Mouse (Mus musculus) erythroblast, embryonic 14.5 days (primary cell): ENCODE results near the gene Kmo. TPM values are rescaled to one million over a fixed set of nuclear protein-coding genes. Genes with fewer than 3 reads are reported as not detected.

ENCODE experiments used
- H3K27me3 ChIP-seq: 2 replicates; pipeline ENCODE4 v1.6.1; 2012; ENCODE audit warnings: inconsistent platforms; ENCODE audit not compliant: control insufficient read depth
- H3K36me3 ChIP-seq: 2 replicates; pipeline ENCODE4 v1.6.1; 2012; ENCODE audit warnings: mild to moderate bottlenecking, inconsistent platforms; ENCODE audit not compliant: control insufficient read depth
- H3K4me1 ChIP-seq: 2 replicates; pipeline ENCODE4 v1.6.1; 2012; ENCODE audit warnings: inconsistent platforms; ENCODE audit not compliant: control insufficient read depth
- H3K4me3 ChIP-seq: replicated peaks from 2 replicates; pipeline ENCODE3; 2012; ENCODE audit warnings: moderate library complexity, mild to moderate bottlenecking, inconsistent platforms
- H3K9me3 ChIP-seq: 2 replicates; pipeline ENCODE4 v1.6.1; 2012; ENCODE audit warnings: low read length, inconsistent platforms, mixed read lengths; ENCODE audit not compliant: control insufficient read depth
- GATA1 ChIP-seq: IDR thresholded peaks from 2 replicates; pipeline ENCODE4 v1.6.1; 2012; ENCODE audit warnings: low read length, inconsistent platforms, mixed read lengths
- TAL1 ChIP-seq: IDR thresholded peaks from 3 replicates; pipeline ENCODE4 v1.6.1; 2012; ENCODE audit warnings: low read length, inconsistent platforms, mixed read lengths
- polyA plus RNA-seq: library from polyadenylated mRNA; stranded (reverse); fragments of >175 nt; gene quantifications from 2 replicates; pipeline ENCODE4 v1.2.3, GENCODE M21; 2012

Gene Kmo
- polyA plus RNA-seq, 1 experiment, result not detected

GRCm38 (mm10) chr1:175603390-175603789 is 16.8 kb upstream of the Kmo start:
- TF ChIP-seq TAL1 (no peak), GATA1 (no peak)
- Histone ChIP-seq H3K9me3 (no peaks in the 10 kb centered on the region), H3K27me3 (no peaks in the 10 kb centered on the region), H3K4me1 (no peaks in the 10 kb centered on the region), H3K36me3 (peaks cover 58% of the 10 kb centered on the region), H3K4me3 (no peak overlapping the region)

- peaks cover 78% of the 10 kb centered on the region for H3K36me3 ChIP-seq
- H3K4me3 ChIP-seq, result no peak overlapping the region
- no peaks in the 10 kb centered on the region for H3K9me3 ChIP-seq
- H3K27me3 ChIP-seq, result no peaks in the 10 kb centered on the region
- H3K4me1 ChIP-seq, result no peaks in the 10 kb centered on the region
- TF ChIP-seq TAL1 (no peak), GATA1 (no peak)
These were observed 12.9 kb upstream of the Kmo start for GRCm38 (mm10) chr1:175607308-175607707.

- Histone ChIP-seq H3K36me3 (peaks cover 76% of the 10 kb centered on the region), H3K27me3 (no peaks in the 10 kb centered on the region), H3K4me1 (no peaks in the 10 kb centered on the region), H3K4me3 (no peak overlapping the region), H3K9me3 (no peaks in the 10 kb centered on the region)
- no peak for TF ChIP-seq TAL1
- TF ChIP-seq GATA1, result no peak
These were observed 12.2 kb upstream of the Kmo start for GRCm38 (mm10) chr1:175607838-175608585.

GRCm38 (mm10) chr1:175608708-175609107 is 11.5 kb upstream of the Kmo start:
- no peaks in the 10 kb centered on the region for H3K9me3 ChIP-seq
- H3K4me1 ChIP-seq, result no peaks in the 10 kb centered on the region
- no peak overlapping the region for H3K4me3 ChIP-seq
- H3K27me3 ChIP-seq, result no peaks in the 10 kb centered on the region
- TF ChIP-seq TAL1 (no peak), GATA1 (no peak)
- peaks cover 72% of the 10 kb centered on the region for H3K36me3 ChIP-seq

- Histone ChIP-seq H3K9me3 (no peaks in the 10 kb centered on the region), H3K36me3 (peaks cover 75% of the 10 kb centered on the region), H3K4me3 (no peak overlapping the region), H3K4me1 (no peaks in the 10 kb centered on the region), H3K27me3 (no peaks in the 10 kb centered on the region)
- TF ChIP-seq TAL1 (no peak), GATA1 (no peak)
These were observed 5.2 kb upstream of the Kmo start for GRCm38 (mm10) chr1:175614992-175615391.

GRCm38 (mm10) chr1:175623656-175624055 is 3.5 kb downstream of the Kmo start:
- Histone ChIP-seq H3K4me3 (no peak overlapping the region), H3K4me1 (peaks cover 22% of the 10 kb centered on the region), H3K27me3 (no peaks in the 10 kb centered on the region), H3K36me3 (peaks cover 16% of the 10 kb centered on the region), H3K9me3 (no peaks in the 10 kb centered on the region)
- TF ChIP-seq GATA1 (no peak), TAL1 (no peak)

GRCm38 (mm10) chr1:175625257-175625879 is 5.2 kb downstream of the Kmo start, which contains the start of gene Fh1:
Gene Fh1 (minus strand): TSS chr1:175625635.
- Histone ChIP-seq H3K4me3 (peak within 1 kb of the TSS; percentile 94), H3K9me3 (no peaks in the 10 kb centered on the region)
- TF ChIP-seq TAL1 (no peak), GATA1 (no peak)

GRCm38 (mm10) chr1:175625990-175626692 is 6.0 kb downstream of the Kmo start:
- H3K4me1 ChIP-seq, result peaks cover 22% of the 10 kb centered on the region
- H3K27me3 ChIP-seq, result no peaks in the 10 kb centered on the region
- TF ChIP-seq TAL1 (no peak), GATA1 (no peak)
- no peaks in the 10 kb centered on the region for H3K9me3 ChIP-seq
- H3K4me3 ChIP-seq, result peak overlapping the region; percentile 94
- peaks cover 6% of the 10 kb centered on the region for H3K36me3 ChIP-seq

More at GRCm38 (mm10) chr1:175625257-175625879, 5.2 kb downstream of the Kmo start, which contains the start of gene Fh1:
- Histone ChIP-seq H3K4me1 (peaks cover 22% of the 10 kb centered on the region), H3K36me3 (peaks cover 8% of the 10 kb centered on the region), H3K27me3 (no peaks in the 10 kb centered on the region)

- Histone ChIP-seq H3K36me3 (no peaks in the 10 kb centered on the region), H3K9me3 (no peaks in the 10 kb centered on the region), H3K4me3 (no peak overlapping the region), H3K4me1 (peaks cover 16% of the 10 kb centered on the region), H3K27me3 (no peaks in the 10 kb centered on the region)
- TF ChIP-seq GATA1, result no peak
- TF ChIP-seq TAL1, result no peak
These were observed 9.1 kb downstream of the Kmo start for GRCm38 (mm10) chr1:175629248-175629647.
